Mouse (Mus musculus) MEL-GATA-1-ER (cell line): ENCODE results near the gene Krt79.

ENCODE experiments used
- DNase-seq: peaks from one replicate; pipeline ENCODE4 v3.0.0-alpha.2; 2012; ENCODE audit warnings: low read depth; ENCODE audit errors: extremely low read depth

Krt79 gene

DNA sequence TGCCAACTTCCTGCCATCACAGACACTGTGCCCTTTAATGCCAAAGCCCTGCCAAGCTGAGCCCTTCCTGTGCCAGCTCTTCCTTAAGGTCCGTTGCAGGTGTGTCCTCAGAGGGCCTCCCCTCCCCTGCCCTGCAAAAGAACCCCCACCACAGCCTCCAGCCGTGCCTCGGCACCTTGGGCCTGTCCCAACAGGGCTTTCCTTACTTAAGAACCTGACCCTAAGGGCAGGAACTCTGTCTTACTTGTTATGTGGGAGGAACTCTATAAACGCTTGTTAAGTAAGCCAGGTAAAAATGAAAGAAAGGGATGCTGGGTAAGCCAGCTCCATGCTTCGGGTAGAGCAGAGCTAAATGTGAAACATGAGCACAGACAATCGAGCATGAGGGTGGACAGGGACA lies 7.1 kb downstream of the Krt79 start:
- DNase-seq: no peak

DNA sequence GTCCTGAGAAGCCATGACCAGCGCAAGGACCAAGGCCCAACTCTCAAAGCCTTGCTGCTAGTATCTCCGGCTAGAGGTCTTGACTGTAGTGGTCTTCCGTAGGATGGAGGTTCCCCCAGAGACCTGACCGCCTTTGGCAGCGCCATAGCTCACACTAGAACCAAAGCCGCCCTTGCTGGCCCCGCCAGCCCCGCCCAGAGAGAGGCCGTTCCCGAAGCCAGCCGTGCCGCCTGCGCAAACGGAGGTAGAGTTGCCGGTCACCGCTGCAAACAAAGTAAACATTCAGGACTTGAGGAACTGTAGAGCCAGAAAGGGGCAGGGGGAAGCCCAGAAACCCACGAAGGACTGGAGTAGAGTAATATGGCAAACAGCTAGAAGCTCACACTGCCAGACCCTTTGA lies 10.5 kb downstream of the Krt79 start:
- no peak for DNase-seq

DNA sequence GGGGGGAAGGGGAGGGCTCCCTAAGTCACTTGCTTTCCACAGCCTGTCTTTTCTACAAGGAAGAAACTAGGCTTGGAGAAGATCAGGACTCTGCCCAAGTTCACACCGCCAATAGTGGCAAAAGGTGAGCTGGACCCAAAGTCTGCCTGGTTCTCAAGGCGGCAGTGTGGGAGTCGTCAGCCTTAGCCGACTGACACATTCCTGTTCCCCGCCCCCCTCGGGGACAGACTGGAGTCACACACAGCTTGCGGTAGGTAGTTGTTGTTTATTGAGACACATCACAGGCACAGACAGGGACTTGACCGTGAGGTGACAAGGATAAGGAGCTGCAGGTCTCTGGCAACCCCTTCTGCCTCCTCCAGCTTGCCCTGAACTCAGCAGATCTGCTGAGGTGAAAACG lies 11.0 kb downstream of the Krt79 start:
- DNase-seq: no peak

- DNase-seq: no peak
Measured at GRCm38 (mm10) chr15:101927340-101928080, 12.6 kb downstream of the Krt79 start.

- no peak for DNase-seq
Measured at GRCm38 (mm10) chr15:101925041-101925440, 15.1 kb downstream of the Krt79 start.

DNA sequence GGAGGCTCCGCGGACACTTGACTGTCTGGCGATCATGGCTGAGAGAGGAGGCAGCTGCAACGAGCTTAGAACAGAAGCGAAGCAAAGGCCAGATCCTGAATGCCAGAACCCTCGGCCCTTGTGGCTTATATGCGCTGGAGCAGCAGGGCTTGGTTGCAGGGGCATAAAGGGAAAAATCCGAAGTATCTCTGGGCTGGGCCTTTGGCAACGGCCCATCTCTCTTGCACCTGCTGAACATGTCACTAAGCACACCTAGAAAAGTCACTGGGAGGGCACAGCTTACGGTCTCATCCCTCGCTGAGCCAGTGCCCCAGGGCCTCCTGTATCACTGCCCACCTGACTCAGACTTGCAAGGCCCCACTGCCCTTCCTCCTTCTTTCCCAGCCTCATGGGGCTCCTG lies 15.5 kb downstream of the Krt79 start, which contains the start of gene Krt4:
Gene Krt4 (minus strand): TSS at position 101 of the 400 bp plus-strand sequence.
- DNase-seq: no peak

DNA sequence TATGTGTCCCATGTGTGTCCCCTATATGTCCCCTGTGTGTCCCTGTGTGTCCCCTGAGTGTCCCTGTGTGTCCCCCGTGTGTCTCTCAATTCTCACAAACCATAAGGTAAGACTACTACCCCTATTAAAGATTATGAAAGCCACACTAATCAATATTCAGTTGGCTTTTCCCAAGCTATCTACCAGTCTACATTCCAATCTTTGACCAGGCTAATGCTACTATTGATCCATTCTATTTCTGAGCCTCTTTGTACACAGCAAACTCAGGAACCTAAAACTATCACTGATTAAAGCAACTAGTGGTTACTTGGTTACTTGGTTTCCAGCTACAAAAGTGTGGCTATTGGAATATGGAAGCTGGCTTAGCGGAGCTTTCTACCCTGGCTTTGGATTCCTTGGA lies 17.8 kb downstream of the Krt79 start:
- DNase-seq: no peak

GRCm38 (mm10) chr15:101916072-101916471 lies 24.1 kb downstream of the Krt79 start:
- no peak for DNase-seq

GRCm38 (mm10) chr15:101904849-101905248 lies 35.3 kb downstream of the Krt79 start:
- no peak for DNase-seq

DNA sequence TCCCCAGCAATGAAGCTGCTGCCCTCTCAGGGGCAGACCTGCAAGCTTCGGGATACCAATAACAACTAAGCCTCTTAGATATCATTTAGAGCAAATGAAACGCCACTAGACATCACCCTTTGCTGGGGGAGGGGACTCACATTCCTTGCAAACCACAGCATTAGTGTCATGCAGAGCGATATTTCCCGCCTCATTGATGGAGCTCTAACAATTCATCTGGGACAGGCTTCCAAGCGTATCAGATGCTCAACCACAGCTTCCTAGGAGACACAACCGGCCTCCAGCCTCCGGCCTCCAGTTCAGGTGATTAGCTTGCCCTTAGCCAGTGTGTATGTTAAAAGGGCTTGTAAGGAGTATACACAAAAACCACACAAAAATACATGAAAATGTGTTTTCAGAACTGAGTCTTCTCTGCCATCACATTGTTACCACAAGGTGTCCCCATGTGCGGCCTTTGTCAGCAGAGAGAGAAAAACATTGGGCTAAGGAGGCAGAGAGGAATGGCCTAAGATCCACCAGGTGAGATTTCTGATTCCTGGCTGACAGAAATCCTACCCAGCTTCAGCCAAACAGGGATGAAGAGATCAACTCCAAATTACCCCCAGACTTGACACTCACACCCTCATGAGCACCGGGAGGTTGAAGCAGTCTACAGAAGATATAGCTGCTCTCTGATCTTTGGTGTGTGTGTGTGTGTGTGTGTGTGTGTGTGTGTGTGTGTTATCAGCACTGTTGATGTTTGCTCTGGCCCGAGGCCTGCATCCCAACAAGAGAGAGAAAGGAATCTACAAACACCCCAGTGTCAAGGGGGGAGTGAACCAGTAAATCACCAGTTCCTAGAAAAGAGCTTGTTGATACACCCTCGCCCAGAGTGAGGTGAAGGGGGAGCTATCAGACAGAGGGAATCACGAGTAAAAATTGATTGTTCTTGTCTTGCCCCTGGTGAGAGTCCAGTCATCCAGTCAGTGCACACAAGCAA lies 37.7 kb downstream of the Krt79 start:
- DNase-seq: no peak

GRCm38 (mm10) chr15:101895216-101895615 lies 44.9 kb downstream of the Krt79 start:
- DNase-seq: no peak

DNA sequence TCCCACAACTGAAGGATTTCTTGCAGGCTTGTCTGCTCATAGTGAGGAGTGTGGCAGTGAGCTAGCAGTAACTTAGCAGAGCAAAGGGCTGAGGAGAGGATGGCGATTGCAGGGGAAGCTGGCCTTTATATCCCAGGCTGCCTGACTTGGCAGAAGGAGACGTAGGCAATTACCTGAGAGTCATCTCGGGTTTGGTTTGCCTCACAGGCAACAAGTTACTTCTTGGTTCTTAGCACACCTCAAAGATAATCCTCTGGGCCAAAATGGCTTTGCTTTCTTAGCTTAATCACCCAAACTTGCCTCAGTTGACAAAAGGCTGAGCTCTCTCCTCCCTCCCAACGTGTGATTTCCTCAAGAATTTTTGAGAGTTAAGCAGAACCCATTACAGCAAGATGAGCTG lies 47.3 kb downstream of the Krt79 start, which contains the start of gene Krt76:
Gene Krt76 (minus strand): TSS at position 101 of the 400 bp plus-strand sequence.
- no peak for DNase-seq

DNA sequence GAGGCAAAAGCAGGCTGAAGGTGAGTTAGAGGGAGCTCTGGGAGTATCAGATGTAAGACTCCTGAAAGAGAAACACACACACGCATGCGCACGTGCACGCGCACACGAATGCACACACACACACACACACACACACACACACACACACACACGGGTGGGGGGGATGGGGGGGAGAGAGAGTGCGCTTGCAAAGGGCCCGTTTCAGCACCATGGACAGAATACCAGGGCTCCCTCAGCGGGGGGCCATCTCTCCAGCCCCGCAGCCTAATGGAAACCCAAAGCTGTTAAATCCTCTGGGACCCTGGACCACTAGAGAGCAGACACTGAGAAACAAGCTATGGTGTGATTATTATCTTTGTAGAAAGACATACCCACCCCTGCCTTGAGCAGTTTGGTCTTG lies 60.3 kb downstream of the Krt79 start:
- DNase-seq: no peak
